Mouse (Mus musculus) gastrocnemius, postnatal 4 days (tissue): ENCODE results near the gene Vac14. TPM values are rescaled to one million over a fixed set of nuclear protein-coding genes. Genes with fewer than 3 reads are reported as not detected.

Experiments used
- DNase-seq, 2 experiments: peaks; one replicate each; pipeline ENCODE4 v3.0.0; 2021 to 2022; ENCODE audit warnings: low spot score in 2 of 2, mixed read lengths in 2 of 2
- total RNA-seq, 2 experiments: library from RNA; stranded (reverse); gene quantifications; 2 replicates each; pipeline ENCODE4 v1.2.3; 2021

The Vac14 gene
- total RNA-seq, 2 experiments from 2014 or later, result 20.3 to 21.2 TPM

DNA sequence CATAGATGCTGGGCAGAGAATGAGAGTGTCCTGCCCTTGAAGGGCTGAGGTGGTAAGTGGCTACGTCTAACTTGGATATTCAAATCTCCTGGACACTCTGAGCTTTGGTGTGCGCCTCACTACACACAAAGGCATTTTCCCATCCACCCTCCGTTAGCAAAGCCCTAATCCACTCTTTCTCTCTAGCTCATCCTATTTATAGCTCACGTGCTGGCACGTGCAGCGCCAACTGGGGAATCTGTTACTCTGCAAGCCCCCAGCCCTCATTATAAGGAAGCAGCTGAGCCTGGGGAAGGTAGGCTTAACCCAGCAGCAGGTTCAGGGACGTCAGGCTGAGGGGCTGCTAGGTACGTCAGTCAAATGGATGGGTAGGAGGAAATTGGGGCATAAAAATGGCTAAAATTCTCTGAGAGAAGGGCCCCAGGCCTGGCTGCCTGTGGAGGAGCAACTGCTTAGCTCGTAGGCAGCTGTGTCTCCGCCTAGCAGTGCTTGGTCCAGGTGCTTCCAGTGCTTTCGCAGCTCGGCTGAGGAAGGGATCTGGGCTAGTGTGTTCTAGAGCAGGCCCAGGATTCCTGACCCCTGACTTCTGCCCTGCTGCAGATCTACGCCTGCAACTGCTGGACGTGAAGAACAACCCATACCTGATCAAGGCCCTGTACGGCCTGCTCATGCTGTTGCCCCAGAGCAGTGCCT lies 96.6 kb downstream of the Vac14 start:
- DNase-seq, result no peak

DNA sequence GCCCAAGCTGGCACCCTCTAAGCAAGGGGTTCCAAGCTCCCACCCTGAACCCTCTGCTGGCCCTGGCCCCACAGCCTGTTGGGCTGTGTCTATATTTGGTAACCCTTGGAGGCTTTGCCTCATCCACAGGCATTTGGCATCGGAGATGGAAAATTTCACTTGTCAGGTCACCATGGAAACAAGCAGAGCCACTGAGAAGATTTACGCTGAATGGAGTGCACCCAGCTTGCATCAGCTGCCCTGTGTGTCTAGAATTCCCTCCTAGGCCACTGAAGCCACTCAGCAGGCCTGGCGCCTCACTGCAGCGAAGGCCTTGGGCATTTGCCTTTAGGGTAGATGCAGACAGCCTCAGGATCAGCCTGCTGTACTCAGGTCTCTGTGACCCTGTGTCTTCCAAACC lies 97.7 kb downstream of the Vac14 start:
- DNase-seq, result no peak

DNA sequence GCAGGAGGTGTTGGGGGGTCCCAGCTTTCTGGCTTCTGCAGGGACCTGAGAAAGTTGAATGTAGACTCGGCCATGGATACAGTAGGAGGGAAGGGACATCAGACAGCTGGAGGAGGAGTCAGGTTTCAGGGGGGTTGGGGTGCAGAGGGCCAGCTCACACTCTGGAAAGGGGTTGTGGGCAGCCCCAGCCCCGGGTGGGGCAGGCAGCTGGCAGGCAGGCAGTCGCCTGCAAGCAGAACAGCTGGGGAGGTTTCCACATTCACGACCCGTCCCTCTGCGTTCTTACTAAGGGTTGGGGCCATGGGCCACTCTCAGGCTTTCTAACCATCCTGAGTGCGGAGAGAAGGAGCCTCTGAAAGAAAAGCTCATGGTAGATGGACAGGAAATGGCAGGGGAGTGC lies 98.7 kb downstream of the Vac14 start:
- no peak for DNase-seq

DNA sequence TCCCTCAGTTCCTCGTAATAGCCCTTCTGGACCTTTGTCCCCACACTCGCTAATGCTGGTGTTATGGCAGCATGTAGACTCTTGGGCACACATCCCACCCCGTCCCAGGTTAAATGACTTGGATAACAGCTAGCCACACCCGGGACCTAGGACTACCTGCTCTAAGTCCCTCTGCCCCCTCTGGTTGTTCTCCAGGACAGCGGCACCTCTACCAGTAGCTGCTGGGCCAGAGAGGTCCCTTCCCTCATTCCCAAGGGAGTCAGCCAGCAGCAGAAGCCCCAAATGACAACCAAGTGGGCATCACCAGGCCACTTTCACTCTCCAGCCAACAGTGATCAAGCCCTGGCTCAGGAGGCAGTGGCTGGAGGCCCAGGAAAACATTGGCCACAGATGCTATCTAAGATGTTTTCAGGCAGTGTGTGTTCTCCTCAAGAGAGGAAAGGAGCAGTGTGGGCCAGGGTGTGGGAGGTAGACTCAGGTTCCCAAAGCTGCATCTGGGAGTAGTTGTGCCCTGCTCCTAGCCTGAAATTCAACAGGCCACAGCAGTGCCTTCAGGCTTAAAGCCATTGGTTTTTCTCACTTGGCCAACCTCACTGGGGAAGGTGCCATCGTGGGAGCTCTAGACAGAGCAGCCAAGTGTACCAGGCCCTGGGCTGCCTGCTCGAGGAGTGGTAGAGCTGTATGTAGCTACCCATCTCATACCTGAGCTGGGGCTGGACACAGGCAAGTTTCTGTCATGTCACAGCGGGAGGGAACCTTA lies 100.0 kb downstream of the Vac14 start:
- no peak for DNase-seq

DNA sequence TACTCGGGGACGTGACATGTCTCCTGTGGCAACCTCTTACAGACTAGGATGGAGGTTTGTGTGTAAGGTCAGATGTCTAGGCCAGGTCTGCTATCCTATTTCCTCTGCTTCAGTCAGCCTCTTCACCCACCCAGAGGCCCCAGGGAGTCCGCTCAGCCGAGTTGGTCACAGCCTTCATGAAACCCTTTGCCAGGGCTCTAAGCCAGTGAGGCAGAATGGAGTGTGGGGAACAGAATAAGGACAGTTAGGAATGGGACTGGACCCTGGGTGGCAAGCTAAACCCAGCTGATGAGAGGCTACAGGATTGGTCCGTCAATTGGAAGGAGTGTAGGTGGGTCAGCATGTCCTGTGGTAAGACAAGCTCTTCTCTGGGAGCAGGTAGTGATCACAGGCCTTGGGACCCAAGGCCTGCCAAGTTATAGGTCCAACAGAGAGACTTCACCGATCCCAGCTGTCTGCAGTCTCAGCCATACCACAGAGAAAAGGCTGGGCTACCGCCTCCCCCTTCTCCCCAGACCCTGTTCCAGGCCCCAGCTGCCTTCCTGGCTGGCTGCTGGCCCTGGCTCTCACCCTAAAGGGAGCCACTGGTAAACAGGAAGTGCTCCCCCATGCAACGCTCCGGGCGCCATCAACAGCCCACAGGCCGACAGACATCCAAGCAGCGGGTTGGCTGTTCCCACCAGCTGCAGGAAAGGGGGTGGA lies 100.7 kb downstream of the Vac14 start:
- DNase-seq, result peak in 1 of 2 experiments; percentile 78

DNA sequence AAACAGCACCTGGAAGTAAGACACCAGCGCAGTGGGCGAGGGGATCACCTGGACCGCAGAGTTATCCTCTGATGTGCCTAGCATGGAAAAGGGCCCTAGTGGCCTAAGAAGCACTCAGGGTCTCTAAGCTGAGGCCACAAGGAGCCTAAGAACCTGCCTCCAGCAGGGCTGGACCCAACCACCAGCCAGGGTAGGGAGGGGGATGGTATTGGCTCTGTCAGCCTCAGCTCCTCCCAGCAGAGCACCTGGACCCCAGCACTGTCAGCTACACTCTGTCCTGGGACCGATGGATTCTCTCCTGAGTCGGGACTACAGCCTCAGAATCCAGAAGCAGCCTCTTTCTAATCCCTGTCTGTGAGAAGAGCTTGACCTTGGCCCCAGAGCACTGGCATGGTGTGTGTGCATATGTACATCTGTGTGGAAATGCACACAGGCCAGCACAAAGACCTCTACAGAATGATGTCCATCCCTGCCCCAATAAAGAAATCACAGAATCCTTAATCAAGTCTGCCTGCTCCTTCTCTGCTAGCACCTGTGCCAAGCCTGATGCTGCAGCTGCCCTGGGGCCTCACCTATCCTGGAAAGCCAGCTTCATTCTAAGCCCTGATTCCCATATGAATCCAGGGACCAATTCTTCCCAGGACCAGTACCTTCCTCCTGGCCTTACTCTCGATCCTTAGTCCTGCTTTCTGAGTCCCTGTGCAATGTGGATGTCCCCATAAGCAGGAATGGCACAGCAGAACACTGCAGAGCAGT lies 101.7 kb downstream of the Vac14 start:
- DNase-seq, result no peak

DNA sequence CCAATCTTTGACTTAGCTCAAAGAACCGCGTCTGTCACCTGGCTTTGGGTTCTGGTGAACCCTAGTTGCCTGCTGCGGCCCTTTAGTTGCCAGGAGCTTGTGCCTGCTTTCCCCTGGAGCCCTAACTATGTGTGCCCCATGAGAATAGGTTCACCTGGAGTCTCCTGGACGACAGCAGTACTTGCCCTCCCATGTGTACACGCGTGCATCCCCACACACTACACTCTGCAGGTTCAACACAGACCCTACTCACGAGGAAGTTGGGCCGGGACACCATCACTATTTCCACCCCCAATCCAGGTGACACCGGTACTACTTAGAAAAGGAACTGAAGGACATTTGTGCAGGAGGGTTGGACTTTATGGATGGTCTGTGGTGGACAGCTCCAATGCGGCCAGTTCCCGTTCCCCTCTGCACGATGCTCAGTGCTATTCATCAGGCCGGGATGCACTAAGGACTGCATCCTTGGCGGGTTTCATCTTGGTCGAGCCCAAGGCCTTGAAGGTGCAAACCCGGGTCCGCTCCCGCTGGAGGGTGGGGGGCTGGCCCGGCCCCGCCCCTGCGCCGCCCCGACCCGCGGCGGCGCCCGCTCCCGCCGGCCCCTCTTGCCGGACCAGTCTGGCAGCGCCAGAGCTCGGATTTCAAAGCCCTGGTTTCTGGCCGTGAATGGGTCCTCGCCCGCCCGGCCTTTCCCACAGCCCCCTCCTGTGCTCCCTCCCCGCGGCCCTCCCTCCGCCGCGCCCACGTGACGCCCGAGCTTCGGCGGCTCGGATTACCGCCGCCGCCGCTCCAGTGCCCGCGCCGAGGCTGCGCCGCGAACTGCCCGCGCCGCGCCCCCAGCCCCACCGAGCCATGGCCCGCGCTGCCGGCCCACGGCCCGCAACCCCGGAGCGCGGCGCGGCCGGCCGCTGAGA lies 102.6 kb downstream of the Vac14 start, which contains the start of gene Mtss1l:
Mtss1l (plus strand) TSS at position 792 of the 914 bp plus-strand sequence.
- DNase-seq, result peak; percentile 72 to 86

DNA sequence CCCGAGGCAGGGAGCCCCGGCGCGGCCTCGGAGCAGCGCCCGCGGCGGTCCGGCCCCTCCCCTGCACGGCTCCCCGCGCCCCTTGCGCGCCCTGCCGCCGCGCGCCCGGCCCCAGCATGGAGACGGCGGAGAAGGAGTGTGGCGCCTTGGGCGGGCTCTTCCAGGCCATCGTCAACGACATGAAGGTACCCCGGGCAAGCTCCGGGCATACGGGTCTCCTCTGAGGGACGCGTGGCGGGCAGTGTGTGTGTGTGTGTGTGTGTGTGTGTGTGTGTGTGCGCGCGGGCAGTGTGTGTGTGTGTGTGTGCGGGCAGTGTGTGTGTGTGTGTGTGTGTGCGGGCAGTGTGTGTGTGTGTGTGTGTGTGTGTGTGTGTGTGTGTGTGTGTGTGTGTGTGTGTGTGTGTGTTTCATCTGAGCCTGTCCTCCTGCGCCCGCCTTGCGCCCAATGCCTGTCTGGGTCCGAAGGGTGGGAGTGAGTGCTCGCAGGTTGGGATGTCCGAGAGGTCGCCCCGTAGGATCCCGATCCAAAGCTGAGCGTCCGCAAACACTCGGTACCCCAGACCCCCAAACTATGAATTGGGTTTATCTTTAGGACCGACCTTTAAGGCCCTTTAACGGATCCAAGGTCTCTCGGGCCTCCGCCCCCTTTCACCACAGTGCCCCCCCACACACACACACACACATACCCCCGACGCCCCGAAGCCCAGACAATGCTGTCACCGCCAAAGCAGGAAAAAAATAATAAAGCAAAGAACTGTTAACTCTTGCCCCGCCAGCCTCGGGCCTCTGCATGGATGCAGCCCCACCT lies 103.4 kb downstream of the Vac14 start:
- peak in 1 of 2 experiments; percentile 58 for DNase-seq

DNA sequence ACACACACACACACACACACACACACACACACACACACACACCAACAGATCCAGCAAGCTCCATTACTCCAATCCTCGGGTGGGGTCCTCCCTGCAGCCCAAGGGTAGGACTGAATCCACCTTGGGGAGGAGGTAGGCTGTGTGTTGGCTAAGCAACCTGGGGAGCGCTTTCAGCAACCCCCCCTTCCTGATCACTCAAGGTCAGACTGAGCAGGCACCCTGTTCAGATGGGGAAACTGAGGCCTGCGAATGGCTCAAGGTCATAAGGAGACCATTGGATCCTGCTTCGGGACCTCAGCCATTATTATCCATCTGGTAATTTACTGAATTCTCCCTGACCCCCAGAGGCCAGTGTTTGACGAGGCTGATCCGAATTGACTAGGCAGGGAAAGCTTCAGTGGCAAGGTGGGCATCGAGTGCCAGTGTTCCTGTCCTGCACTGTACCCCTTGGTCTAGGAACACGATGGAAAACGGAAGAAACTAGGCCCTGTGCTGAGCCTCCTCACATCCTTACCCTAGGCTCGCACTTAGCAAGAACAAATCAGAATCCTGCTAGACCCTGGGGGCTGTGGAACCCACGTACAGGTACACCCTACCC lies 104.1 kb downstream of the Vac14 start:
- DNase-seq, result no peak

DNA sequence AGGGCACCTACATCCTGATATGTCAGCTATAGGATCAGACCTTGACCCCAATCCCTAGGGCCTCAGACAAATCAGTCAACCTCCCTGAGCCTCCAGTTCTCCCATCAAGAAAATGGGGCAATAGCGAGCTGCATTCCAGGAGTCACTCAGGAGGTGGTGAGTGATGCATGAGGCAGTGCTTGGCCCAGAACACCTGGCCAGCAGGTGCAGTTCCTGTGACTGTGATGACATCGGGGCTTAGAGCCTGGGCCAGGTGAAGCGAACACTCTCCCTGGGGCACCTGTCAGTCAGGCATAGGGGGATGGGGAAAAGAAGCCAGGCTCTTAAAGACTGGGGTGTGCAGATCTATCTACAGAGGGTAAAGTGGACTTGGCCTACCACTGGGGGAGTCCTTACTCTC lies 106.1 kb downstream of the Vac14 start:
- no peak for DNase-seq

DNA sequence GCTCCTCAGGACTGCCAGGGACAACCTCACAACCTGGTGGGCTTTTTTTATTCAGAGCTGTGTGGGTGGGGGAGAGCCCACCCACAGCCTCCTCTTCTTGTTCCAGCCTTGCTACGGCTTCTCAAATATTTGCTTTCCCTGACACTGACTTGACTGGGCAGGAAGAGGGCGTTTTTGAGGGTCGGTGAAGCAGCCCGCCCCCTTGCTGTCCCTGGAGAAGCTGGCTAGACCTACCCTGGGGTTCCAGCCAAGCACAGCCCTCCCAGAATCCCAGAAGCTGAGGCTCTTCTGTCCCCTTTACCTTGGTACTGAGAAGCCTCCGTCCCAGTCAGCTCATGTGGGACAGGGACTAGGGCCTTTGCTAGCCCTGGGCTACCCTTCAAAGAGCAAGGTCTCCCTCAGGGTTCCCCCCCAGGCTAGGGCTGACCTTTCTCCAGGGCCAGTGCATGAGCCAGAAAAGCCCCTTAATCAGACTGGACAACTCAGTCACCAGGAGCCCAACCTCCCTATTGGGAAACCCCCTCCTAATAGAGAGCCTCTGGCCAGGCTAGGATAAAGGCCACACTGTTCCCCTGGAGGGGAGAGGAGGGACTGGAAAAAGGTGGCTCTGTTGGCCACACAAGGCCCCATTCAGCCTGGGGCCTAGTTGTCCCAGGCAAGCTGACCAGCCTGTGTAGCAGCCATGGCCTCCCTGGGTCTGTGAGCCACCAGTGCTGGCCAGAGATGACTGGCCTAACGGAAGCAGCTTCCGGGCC lies 106.9 kb downstream of the Vac14 start:
- DNase-seq, result no peak

DNA sequence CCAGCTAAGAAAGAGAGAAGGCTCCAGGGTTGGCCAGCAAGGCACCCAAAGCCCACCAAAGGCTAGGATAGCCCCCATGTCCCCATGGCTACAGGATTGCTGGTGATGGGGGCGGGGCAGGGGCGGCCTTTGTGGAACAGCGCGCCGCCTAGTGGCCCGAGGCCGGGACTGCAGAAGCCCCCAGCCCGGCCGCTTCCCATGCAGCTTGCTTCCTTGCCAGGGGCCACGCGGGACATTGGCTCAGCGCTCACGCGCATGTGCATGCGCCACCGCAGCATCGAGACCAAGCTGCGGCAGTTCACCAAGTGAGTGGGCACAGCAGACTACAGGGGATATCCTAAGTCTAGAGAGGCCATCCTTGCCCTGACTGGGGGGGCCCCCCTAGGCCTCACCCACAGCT lies 108.5 kb downstream of the Vac14 start:
- peak; percentile 69 to 79 for DNase-seq

DNA sequence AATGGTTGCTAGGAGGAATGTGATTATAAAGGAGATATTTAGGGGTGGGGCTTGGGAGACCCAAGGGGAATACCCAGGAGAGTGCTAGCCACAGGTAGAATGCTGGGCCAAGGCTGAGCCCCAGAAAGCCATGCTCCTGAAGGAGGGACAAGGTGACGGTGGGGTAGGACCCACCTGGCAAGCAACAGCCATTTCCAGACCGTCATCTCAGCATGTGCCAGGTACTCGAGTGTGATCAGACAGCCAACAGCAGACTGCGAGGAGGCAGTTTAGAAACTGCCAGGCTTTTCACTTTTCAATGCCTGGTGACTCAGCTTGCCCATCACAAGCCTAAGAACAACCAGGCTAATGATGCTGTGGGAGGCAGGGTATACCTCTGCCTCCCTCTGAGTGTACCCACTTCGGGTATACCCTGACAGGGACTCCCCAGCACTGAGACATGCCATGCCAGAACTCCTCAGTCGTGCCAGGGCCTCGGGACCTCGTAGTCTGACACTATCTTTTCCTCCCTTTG lies 113.0 kb downstream of the Vac14 start:
- no peak for DNase-seq

DNA sequence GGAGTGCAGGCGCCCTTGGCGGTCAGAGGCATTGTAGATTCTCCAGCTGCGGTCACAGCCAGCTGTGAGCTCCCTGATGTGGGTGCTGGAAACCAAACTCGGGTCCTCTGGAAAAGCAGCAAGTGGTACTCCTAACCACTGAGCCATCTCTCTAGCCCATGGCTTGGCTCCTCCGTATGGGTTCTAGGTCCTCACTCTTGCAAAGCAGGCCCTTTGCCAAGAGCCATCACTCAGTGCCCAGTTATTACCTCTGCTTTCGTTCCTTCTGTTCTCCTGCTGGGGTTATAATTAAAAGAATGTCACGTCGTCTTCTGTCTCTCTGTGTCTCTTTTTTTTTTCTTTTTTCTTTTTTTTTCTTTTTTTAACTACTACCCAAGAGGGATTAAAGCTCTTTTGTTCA lies 114.7 kb downstream of the Vac14 start:
- DNase-seq, result no peak

DNA sequence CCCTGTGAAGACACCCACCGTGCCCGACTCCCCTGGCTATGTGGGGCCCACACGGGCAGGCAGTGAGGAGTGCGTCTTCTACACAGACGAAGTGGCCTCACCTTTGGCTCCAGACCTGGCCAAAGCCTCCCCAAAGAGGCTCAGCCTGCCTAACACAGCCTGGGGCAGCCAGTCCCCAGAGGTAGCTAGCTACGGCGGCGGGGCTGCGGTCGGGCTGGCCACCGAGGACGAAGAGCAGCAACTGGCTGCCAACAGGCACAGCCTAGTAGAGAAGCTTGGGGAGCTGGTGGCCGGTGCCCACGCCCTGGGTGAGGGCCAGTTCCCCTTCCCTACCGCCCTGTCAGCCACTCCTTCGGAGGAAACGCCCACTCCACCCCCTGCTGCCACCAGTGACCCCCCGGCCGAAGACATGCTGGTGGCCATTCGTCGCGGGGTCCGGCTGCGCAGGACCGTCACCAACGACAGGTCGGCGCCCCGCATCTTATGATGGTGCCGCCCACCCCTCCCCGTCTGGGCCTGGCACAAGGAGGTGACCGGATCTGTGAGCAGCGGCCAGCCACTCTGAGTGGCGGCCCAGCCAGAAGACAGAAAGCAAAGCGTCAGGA lies 120.3 kb downstream of the Vac14 start:
- no peak for DNase-seq

DNA sequence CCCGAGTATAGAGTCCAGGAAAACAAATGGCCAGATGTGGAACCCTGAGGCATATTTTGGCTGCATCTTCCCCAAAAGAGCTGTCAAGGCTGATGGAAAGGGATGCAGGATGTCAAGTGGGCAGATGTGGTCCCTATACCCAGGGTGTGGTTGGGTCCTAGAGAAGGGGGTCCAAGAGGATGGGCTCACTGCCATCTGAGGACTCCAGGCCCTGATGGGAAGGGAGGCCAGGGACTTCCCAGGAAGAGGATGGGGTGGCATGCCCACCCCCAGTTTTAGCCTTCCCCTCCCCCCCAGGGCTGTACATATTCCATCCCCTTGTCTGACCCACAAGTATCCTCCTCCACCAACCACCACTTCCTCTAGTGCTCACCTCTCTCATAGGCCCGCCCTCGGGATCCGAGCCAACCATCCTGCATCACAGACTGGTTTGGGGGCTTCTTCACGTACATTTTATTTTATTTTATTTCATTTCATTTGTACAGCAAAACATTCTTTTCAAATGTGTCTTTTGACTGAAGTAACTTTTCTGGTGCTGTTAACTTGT lies 122.3 kb downstream of the Vac14 start:
- no peak for DNase-seq

DNA sequence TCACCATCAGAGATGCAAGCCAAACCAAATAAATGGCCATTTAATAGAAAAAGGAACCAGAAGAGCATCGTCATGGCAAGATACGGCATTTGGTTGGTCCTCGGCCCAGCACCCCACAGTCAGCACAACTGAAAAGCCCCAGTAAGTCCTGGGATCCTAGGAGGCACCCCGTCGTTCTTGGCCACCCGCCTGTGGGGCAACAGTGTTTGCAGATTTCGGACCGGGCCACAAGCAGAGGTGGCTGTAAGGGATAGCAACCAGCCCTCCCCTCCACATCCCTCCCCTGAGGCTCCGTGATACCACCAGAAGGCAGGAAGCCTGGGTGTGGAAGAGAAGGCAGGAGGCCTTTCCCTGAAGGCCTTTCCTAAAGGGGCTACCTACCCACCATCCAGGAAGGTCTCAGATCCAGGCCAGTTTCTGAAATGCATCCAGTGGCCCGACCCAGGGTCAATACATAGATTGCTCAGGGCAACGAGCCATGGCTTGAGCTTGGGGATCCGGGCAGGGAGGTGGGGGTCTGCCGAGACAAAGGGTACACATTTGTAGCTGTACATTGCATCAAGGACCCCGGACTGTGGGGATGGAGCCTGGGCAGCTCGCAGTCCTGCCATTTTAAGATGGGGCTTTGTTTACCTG lies 123.5 kb downstream of the Vac14 start:
- DNase-seq, result no peak
